Mouse (Mus musculus) neutrophil, adult 59 days (primary cell): ENCODE data around the gene Ube2m. TPM values are rescaled to one million over a fixed set of nuclear protein-coding genes. Genes with fewer than 3 reads are reported as not detected.

Source experiments
- total RNA-seq, 2 experiments: library from RNA; stranded (reverse); gene quantifications; 1 replicate in 1 of 2; 2 replicates in 1 of 2; pipeline ENCODE4 v1.2.4; 2023

The Ube2m gene
- total RNA-seq = 10 to 100 TPM; 90.7 to 95.5 TPM

GRCm38 (mm10) chr7:13037901-13038555 lies at the start of gene Ube2m:
Gene Ube2m (minus strand): TSS chr7:13038275.

DNA sequence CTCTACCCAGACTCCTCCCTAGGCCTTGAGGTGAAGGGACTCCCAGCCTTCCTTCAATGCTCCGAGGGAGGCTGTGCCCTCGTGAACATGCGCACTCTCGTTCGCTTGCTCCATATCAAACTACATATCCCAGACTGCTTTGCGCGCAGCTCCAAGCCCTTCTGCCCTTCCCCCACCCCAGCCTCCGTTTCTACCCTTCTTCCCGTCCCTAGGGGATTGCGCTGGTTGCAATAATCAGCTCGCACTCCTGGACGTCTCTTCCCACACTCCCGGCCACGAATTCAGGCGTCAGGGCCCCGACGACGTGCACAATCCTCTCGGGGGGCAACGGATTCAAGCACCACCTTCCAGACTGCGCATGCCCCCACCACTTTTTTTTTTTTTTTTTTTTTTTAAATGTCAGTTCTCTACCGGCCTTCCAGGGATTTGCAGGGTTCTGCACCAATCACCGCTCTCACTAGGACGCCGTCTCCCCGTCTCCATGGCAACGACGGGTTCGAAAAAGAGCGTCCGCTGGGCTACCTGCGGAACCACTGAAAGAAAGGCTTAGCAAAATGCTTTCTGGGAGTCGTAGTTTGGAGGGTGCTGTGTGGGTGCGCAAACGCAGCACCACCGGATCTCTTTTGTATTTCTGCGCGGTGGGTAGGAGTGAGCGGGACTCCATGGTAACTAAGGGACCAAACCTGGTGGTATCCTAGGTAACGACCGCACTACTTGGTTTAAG lies 16.4 kb upstream of the Ube2m start, which contains the start of gene Mzf1:
TSS of gene Mzf1 (minus strand) at position 478 of the 724 bp plus-strand sequence.

GRCm38 (mm10) chr7:13034148-13034977 lies 3.7 kb downstream of the Ube2m start, which contains the start of gene Chmp2a:
Gene Chmp2a (minus strand): TSS chr7:13034807.

DNA sequence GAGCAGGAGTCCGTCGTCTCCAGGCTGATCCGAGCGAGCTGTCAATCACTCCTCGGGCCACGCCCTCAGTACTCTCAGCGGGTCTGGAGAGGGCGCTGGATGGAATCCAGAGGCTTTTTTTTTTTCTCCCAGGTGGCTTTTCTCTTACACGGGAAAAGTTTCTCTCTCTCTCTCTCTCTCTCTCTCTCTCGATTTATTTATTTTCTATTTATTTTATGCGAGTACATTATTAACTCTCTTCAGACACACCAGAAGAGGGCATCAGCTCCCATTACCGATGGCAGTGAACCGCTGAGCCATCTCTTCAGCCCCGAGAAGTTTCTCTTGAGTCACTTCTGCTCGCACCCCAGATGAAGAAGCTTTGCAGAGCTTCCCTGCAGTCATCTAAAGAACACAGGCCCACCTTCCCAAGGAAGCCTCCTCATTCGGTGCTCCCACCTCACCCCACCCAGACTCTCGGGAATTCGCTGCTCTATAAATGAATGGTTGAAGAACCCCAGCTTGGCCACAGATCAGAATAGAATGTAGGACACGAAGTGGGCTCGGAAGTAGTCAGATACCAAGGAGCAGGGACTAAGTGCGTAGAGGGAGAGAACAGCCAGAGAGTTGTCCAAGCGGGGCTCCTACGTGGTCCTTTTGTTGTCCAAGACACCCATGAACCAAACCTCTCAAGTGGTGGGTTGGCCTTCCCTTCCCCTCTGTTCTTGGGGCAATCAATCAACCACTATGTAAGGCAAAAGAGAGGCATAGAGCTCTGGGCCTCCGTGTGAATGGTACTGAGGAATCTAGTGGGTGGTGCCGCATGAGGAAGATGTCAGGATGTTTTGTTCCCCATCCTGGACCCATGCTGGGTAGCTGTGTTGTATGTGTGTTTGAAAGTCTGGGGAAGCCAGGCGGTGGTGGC lies 27.8 kb downstream of the Ube2m start, which contains the start of gene Zbtb45:
TSS of gene Zbtb45 (minus strand) at position 30 of the 904 bp plus-strand sequence.

DNA sequence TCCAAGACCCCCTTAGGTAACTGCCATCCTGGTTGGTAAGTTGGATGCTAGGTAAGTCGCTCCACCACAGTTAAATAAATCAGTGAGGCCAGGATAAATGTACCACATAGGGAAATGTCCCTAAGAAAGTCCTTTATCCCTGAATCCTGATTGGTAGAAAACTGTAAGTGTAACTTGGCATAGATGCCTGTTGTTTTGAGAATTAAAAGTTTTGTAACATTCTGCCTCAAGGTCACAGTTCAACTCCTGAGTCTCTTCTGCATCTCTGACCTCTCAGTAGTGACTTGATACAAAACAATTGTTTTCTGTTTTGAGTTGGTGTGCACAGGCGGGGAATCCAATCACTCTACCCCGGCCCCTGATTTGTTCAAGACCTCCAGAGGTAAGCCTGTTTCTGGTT lies 39.2 kb downstream of the Ube2m start, which contains the start of gene Trim28:
TSS of gene Trim28 (plus strand) at position 264 of the 400 bp plus-strand sequence.

DNA sequence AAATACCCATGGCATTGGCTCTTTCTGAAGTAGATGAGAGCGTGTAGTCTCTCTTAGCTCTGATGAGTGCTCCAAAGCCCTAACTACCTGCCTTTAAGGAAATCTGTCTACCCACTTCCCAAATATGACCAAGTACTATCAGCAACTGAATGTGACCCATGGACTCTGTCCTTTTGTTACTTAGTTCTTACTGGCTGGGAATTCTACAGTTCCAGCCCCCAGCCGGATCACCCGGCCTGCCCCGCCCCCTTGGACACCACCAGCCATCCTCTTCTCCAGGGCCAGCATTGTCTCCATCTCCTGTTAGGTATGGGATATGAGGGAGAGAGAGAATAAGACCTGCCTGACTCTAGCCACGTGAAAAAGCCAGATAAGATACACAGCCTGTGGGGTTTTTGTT lies 40.0 kb downstream of the Ube2m start, which contains the start of gene Slc27a5:
TSS of gene Slc27a5 (minus strand) at position 140 of the 400 bp plus-strand sequence.

Other genes with a start within 250 kb of the Ube2m start
- gene Zscan18, start 234.6 kb downstream of the Ube2m start, total RNA-seq = 1 to 10 TPM; 2.6 to 3.1 TPM
- gene Zfp329, start 219.4 kb downstream of the Ube2m start, total RNA-seq = 1 to 10 TPM; 2.5 to 2.7 TPM
- gene Zfp110, start 203.5 kb downstream of the Ube2m start, total RNA-seq = 10 to 100 TPM; 29.5 to 30.2 TPM
- 1 to 10 TPM; 1.5 to 1.8 TPM for gene Zfp128, start 157.1 kb downstream of the Ube2m start, total RNA-seq
- gene Zscan22, start 140.5 kb downstream of the Ube2m start, total RNA-seq = 1 to 10 TPM; 5.1 to 6.0 TPM
- 100 to 1,000 TPM; 728 to 811 TPM for gene Rps5, start 116.0 kb downstream of the Ube2m start, total RNA-seq
- gene Rnf225, start 110.9 kb downstream of the Ube2m start, total RNA-seq = under 1 TPM; 0.18 to 0.38 TPM
- gene Zfp324, start 72.4 kb downstream of the Ube2m start, total RNA-seq = 1 to 10 TPM; 2.2 to 3.3 TPM
- 1 to 10 TPM; 1.7 to 1.9 TPM for gene Zfp446, start 60.4 kb downstream of the Ube2m start, total RNA-seq
- gene Slc27a5, start 40.1 kb downstream of the Ube2m start, total RNA-seq = not detected
- 100 to 1,000 TPM; 149 to 185 TPM for gene Trim28, start 39.2 kb downstream of the Ube2m start, total RNA-seq
- gene Zbtb45, start 28.2 kb downstream of the Ube2m start, total RNA-seq = 10 to 100 TPM; 11.2 to 12.6 TPM
- 100 to 1,000 TPM; 160 to 170 TPM for gene Chmp2a, start 3.5 kb downstream of the Ube2m start, total RNA-seq
- 1 to 10 TPM in 1 of 2 experiments, under 1 TPM in 1; 0.64 to 1.4 TPM for gene Mzf1, start 16.5 kb upstream of the Ube2m start, total RNA-seq
- gene Vmn1r85, start 56.9 kb upstream of the Ube2m start, total RNA-seq = not detected
- not detected for gene Vmn1r86, start 81.6 kb upstream of the Ube2m start, total RNA-seq
- not detected for gene Vmn1r87, start 101.9 kb upstream of the Ube2m start, total RNA-seq
- under 1 TPM in 1 of 2 experiments, not detected in 1; 0.07 TPM for gene Vmn1r88, start 121.3 kb upstream of the Ube2m start, total RNA-seq
- gene Vmn1r89, start 174.7 kb upstream of the Ube2m start, total RNA-seq = not detected
- gene Lig1, start 239.0 kb upstream of the Ube2m start, total RNA-seq = 10 to 100 TPM; 61.7 to 73.5 TPM
- gene Zswim9, start 240.4 kb upstream of the Ube2m start, total RNA-seq = 1 to 10 TPM; 1.5 to 5.8 TPM